Mouse (Mus musculus): ENCODE measurements at regions not wholly inside any gene's neighbourhood (a gene's known extent, or its start where the extent isn't known, plus 50 kb on each side); places are given as distances from the start of the nearest gene placed in this dataset.

DNA sequence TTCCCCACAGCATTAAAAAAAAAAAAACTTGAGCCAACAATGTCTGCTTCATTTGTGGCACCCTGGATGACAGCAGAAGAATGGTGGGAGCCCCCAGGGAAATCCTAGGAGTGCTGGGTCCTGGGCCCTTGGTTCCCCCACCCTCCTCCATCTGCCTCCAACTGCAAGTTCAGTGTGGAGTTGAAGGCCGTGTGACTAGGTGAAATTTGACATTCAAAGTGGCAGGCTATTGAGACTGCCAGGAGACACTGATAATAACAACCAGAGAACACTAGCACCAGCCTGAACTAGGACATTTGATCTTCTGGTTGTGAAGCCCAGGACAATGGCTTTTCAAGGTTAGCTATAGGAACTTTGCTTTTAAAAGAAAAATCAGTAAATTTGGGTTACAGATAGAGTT is 74.0 kb downstream of the Adamts15 start:
- no peak for DNase-seq

DNA sequence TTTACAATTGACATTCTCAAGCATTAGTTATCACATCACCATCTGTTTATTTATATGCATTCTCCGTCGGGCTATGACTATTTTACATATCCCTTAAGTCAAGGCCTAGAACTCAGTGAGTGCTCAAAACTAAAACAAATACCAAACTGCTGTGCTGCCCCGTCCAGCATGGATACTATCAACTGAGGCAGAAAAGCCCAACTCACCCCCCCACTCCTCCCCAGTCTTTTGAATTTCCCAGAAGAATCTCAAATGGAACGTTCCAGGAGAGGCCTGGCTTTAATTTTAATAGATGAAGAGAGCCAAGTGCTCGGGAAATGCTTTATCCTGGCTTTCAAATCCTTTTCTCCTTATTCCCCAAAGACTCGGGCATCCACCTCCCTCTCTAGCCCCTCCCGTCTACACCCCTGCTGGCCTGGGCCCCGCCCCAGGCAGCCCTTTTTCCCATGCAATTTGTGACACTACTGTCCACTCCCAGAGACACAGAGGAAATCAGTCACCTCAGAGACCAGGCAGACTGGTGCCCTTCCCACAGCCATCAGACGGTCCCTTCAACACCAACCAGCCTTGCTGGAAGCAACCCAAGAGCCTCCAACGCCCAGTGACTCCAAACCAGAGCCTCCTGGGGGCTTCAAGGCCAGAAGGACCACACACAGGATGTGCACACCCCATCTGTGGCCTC is 76.5 kb downstream of the Adamts15 start:
- no peak for DNase-seq

DNA sequence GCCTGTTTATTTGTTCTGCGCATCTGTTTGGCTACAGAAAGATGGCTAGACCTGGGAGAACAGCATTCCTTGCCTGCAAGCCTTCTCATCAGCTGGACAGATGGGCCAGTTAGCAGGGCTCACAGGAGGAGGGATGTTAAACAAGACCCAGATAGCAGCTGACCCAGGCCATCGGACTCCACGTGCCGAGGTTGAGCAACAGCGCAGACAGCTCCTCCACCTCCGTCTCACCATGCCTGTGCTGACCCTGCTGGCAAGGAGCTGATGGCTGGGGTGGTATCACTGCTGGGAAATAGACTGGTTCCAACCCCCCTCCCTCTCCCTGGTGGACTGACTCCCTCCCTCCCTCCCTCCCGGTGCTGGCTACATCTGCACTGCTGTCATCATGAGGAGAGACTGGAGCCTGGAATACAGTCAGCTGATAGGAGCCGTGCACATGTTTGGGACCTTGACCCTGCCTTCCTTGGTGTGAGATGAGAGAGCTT is 78.1 kb downstream of the Adamts15 start:
- peak in 1 of 2 experiments; percentile 12 for DNase-seq

DNA sequence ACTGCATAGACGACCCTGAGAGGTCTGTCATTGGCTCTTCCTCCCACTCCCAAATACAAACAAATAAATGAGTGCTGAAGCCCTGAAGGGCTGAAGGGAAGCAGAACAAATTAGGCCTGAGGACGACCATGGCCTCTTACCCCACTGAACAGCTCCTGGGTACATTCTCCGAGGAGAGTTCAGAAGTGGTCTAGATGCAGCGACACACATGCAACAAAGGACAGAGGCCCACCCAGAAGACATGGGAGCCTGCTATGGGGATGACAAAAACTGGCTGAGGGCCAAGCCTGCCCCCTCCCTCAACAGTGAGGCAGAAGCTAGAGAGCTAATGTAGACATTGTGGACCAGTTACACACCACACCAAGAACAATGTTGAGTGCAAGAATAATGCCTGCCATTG is 87.3 kb downstream of the Adamts15 start:
- no peak for DNase-seq

DNA sequence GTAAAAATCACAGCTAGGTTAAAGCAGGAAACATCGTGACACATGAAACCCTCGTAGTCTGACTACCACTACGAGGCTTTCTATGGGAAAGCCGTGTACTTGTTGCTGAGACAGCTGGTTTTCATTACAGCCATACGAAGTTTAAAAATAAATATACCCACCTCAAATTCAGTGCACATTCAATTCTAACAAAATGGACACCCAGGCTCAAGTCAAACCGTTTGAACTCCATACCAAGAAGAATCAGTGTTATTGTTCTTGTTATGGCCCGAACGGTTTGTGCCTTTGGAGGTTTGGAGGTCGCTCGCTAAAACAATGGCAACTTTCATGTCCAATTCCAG is 87.7 kb downstream of the Adamts15 start:
- no peak for DNase-seq

DNA sequence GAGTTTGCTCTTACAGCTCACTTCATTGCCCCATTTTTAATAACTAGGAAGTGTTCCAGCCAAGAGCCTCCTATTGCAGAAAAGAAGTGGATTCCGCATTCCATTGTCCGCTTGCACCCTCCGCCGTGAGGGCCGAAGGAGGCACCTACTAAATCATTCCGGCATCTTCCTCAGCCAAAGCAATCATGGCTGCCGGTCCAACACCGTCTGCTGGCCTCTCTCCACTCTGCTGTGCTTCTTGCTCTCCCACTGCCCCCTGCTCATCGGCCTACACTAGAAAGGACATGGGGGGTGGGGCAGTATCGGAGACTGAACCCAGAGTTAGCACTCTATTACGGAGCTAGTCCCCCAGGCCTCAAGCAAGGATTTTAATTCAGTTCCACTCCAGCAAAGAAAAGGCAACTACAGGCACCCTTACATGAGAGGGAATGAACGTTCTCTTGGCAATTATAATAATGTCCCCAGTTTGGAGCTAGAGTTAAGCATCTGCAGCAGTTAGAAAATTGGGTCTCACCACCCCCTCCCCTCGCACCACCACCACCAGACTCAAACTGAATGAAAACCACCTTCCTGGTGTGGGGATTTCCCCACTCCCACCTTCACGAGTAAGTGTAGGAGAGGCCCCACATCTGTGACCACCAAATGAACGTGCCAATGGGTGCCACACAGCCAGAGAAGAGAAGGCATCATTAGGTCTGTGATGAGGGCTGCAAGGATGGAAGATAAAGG is 88.3 kb downstream of the Adamts15 start:
- no peak for DNase-seq

DNA sequence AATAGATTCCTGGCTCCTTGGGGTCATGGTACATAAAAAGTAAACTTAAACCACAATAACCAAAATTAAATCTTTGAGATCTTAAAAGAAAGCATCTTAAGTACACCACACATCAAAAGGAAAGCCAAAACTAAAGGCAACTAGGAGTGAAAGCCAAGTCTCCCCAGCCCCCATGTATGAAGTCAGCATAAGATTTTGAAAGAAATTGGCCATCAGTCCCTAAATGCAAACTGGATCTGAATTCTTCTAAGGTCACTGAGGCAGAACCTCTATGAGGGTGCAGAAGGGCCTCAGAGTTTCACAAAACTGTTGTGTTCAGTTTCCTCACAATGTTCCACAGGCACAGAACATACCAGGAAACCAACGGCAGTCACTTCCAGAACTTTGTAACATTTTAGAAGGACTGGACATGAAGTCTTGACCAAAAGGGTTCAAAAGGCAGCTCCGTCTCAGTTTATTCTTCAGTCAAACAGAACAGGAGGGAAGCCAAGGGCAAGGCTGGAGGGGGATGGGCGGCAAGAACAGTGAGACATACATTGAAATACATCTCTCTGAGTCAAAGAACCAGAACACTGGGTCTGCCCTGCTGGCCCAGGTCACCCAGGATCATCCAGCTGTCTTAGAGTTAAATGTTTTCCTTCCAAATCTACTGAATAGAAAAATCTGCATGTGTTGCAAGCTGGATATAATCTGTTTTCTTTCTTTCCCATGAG is 92.9 kb downstream of the Adamts15 start:
- DNase-seq = no peak

DNA sequence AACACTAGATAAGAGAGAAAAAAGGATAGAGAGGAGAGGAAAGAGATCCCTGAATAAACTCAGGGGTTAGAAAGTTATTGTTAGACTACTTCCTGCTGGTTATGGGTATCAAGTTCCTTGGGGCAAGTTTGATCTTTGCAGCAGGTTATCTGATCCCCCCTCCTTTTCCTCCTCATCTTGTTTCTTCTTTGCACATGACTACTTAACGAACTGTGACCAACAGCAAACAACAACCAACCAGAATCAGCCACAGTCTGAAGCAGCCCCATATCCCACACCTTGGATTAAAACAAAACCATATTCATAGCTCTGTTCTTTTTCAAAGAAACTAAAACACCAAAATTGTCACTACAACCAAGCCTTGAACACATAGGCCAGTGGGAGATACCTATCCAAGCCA is 94.5 kb downstream of the Adamts15 start:
- no peak for DNase-seq

DNA sequence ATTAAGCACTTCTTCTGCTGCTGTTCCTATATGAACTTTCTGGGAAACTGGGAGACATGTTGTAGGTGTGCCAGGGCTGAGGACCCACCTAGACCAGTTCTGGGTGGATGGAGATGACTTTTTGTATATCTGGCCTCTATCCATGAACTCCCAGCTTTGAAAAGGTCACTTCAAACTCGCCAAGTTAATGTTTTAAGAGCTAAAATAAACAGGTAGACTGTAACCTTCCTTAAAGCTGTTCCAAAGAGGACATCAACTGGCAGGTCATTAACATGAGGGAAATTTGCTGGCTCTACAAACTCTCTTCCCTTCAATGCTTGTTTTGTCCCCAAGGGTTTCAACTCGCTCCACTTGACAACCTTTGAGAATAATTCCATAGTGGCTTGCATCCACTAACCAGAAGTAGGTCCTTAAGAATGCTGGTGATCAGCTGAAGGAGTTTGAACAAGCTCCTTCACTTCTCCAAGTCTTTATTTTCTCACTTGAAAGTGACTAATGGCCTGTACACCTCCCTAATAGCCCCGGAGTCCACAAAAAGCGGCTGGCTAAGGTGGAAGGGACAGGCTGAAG is 98.1 kb downstream of the Adamts15 start:
- DNase-seq = no peak

DNA sequence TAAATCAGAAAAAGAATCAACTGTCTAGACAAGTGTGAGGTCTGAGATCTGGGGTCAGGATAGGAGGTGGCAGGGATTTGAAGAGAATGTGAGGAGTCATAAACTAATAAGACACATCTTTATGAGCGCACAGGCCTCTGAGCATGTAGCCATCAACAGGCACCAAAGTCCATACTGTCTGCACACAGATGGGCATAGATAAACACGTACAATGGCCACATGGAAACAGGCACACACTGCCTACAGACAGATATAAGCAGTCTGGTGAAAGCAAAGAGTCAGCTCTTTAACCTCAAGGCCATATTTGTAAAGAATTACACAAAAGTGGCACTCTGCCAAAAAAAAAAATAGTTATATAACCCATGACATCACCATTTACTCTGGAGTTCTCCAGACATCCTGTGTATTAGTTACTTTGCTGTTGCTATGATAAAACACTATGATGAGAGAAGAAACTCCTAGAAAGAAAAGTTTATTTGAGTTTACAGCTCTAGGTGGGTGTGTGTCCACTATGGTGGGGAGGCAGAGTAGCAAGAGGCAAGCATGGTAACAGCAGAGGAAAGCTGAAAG is 101.4 kb downstream of the Adamts15 start:
- DNase-seq = no peak

DNA sequence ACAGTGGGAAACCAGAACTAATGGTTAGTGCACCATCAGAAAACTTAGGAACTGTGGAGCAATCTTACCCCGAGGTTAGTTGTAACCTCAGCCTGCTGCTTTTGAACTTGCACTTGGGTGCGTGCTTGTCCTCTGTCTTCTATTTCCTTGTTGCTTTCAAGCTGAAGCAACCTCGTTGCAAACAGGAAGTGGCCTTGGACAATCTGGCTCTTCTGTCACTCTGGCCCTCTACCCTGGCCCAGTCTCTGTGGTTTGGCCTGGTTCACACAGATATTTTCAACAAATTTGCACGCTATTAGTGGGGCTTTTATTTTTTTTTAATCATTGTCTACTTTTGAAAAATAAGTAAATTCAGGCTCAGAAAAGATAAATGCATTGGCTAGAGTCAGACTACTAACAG is 109.0 kb downstream of the Adamts15 start:
- DNase-seq = no peak

DNA sequence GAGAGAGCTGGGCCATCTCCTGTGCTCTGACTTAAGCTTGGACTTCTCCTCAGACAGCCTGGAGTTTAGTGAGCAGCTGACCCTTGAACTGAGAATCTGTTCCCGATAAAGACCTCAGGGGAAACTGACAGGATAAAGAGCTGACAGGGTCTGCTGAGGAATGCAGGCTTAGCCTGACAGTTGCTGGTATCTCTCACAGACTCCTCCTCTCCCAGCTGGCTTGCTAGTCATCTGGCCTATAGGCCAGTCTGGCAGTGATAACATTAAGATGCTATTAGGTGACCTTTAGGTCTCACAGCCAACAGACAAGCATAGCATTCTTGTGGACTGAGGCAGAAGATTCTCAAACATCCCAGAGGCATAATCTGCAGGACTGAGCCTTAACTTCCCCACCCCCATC is 111.4 kb downstream of the Adamts15 start:
- DNase-seq = no peak

DNA sequence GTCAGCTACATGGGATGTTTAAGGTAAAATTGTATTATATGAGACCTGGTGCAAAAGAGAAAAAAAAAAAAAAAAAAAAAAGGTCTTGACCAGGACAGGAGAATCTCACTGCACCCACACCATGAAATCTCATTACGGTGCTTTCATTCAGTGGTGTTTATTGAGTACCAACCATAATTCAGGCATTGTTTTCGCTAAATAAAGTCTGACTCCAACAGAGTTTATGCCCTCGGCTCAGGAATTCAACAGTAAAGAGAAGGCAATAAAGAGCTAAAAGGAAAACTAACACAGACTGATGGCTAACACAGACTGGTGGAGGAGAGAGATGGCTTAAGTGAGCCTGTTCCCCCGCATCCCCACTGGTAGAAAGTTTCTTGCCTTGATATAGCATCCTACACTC is 112.0 kb downstream of the Adamts15 start:
- no peak for DNase-seq

DNA sequence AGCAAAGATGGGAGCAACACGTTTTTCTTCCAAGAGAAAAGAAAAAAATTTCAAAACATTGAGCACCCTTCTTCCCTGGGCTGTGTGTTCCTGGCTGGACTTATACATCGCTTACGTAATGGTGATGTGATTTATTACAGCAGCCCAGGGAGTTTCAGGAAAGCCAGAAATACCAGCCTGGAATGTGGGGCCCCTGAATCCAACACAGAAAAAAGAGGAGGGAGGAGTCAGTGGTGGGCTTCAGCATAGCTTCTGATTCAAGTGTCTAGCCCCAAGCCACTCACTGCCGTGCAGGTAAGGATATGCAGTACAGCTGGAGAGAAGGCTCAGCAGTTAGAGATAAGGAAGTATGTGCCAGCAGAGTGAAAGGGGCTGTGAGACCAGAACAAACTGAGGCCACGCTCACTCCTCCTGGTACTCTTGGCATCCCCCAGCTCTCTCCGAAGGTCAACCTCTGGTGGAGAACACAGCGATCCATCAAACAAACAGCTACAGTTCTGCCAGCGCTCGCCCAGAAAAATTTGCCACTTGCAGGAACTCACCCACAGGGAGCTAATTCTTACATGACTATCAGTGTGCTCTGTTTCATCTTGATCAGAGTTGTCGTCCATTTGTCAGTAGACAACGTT is 113.3 kb downstream of the Adamts15 start:
- DNase-seq = no peak

DNA sequence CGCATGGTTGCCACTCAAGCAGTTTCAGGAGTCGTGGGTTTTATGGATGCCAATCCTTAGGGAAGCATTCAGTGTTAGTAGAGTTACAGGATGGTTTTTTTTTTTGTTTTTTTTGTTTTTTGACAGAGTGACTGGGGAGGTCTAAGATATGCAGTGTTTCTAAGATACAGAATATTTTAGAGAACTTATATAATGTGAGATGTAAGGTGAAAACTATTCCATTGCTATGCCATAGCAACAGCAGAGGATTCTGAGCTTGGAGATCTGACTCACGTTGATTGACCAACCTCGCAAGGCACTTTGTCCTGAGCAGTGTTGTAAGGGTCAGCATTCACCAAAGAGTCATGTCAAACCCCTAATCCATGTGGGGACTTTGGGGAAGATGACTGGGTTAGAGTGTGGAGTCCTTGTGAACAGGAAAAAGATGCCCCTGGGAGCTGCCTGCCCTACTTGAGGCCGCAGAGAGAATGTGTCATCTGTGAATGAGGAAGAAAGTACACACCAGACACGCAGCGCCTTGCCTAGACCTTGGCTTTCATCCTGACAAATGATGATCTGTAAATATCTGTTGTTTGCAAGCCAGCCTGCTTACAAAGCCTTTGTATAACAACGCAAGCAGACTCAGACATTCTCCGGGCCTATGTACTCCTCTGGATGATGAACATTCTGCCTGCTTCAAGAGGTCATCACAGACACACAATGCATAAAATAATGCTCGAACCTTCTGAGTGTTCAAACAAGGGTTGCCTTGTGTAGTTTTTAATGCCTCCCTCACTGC is 118.3 kb downstream of the Adamts15 start:
- DNase-seq = no peak

DNA sequence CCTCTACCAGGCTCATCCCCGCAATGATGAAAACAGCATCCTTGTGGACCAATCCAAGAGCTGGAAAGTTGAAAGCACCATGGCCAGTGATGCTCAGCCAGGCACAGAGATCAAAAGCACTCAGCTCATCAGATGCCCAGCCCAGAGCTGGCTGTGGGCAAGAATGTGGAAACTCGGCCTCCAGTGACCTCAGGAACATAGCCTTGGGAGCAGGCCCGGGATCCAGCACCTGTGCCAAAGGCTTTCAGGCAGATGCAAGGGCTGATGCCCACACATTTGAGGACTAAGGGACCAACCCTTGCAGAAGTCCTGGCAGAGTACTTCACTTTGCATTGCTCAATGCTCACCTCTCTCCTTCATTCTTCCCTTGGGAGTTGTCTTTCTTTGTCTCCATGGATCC is 119.4 kb downstream of the Adamts15 start:
- no peak for DNase-seq

DNA sequence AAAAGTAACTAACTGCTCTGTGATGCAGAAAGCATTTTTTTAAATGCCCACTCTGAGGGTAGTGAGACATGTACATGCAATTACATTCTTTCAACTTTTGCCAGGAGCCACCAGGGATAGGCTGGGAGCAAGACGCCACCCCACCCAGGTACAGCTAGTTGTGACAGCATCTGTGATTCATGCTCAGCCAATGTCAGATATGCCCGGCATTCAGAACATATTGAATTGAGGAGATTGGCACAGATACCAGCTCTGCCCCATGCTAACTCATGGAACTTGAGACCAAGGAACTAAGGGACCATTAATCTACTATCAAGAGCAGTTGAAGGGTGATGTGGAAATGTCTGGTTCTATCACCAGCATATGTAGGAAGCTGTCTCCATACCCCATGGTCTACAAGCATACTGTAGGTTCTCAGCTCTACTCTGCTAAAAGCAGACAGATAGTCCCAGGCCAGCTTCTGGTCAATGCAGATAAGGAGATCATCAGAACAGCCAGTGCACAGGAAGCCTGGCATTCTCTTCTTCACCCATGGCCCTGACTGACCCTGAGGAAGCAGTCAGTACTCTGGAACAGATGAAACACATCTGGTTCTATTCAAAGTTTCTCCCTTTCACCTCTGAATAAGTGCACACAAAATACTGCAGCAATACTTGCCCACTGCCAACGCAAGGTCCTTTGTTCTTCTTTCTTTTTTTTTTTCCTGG is 127.4 kb downstream of the Adamts15 start:
- no peak for DNase-seq

DNA sequence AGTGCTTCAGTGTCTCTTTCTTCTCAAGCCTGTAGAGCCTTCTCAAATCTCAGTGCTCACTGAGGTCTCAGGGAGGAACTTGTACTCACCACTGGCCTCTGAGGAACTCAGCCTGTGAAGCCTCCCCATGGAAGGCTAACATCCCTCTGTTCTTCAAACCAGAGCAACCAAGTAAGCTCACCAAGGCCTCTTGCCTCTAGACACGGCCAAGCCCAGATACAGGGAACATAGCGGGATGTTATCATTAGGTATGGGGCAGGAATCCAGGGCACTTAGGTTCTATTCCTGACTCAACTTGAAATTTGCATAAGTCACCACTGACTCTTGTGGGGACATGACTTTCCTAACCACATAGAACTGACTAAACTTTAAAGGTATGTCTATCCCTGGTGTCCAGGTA is 141.0 kb downstream of the Adamts15 start:
- no peak for DNase-seq

DNA sequence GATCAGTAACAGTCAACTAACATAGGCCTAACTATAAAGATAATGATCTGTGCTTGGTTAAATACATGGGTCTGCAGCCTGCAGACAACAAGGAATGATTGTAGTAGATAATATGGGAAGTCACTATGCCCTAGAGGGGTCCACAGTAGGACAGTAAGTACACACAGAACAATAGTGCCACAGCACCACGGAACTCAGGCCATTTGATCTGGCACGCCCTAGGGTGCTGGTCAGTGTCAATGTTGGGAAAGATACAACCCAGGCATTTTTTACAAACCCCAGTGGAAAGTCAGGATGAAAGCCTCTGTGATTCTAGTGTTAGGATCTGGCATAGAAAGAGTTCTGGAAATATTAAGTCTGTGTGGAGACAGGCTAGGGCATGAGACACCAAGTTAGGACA is 144.4 kb downstream of the Adamts15 start:
- DNase-seq = no peak

DNA sequence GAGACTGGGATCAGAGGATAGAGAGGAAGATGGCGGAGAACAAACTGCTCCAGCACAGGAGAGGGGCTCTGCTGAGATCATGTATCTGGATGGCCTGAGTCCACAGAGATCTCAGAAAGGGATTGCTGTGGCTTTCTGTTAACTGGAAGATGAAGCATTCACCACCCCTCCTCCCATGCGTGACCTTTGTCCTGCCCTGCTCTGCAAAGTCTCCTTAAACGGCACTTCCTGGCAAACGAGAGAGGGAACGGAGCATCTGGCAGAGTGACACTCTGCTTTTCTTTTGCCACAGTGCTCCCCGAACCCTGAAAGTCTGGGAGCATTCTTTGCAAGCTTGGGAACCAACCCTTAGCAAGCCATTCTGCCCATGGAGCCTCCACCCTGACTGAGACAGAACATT is 147.1 kb downstream of the Adamts15 start:
- DNase-seq = no peak

DNA sequence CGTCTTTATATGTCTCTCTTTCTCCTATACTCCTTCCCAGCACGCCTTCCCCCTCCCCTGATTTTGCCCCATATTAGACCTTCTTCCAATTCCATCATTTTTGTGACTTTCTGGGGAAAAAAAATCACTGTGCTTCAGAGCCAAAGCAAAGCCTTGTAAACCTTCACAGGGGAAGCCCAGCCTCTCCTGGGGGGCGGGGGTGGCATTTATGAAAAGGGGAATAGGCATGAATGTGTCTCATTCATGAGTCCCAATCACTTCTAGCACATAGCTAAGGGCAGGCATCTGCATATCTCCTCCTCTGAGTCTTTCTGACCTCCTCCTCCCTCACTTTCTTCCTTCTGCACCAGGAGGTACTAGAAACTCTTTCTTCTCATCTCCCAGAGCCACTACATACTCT is 149.8 kb downstream of the Adamts15 start:
- DNase-seq = no peak
